Mouse (Mus musculus) CH12.LX (cell line): ENCODE measurements around the gene Dclk1. TPM values are rescaled to one million over a fixed set of nuclear protein-coding genes. Genes with fewer than 3 reads are reported as not detected.

ENCODE experiments used
- DNase-seq: peaks from one replicate; pipeline ENCODE4 v3.0.0-alpha.2; 2013; ENCODE audit errors: extremely low read depth
- H3K27ac ChIP-seq: 2 replicates; pipeline ENCODE4 v1.5.1; 2012; ENCODE audit warnings: low read depth, mild to moderate bottlenecking, control low read depth, moderate library complexity; ENCODE audit not compliant: insufficient read depth
- H3K27me3 ChIP-seq: replicated peaks from 2 replicates; pipeline ENCODE3; 2012; ENCODE audit warnings: inconsistent platforms
- H3K36me3 ChIP-seq, 2 experiments: replicated peaks in 1 of 2; 2 replicates each; pipeline versions ENCODE3 to v1.6.1; 2012; ENCODE audit warnings: inconsistent platforms in 1 of 2, low read length in 1 of 2, mild to moderate bottlenecking in 1 of 2, mixed read lengths in 1 of 2, moderate library complexity in 1 of 2; ENCODE audit not compliant: control insufficient read depth in 1 of 2, insufficient read depth in 1 of 2
- H3K4me1 ChIP-seq, 2 experiments: 2 replicates each; pipeline ENCODE4 v1.6.1; 2012; ENCODE audit warnings: inconsistent platforms in 1 of 2, moderate library complexity in 1 of 2; ENCODE audit not compliant: insufficient read depth in 2 of 2, control insufficient read depth in 1 of 2
- H3K4me2 ChIP-seq: 2 replicates; pipeline ENCODE4 v1.6.1; 2012; ENCODE audit warnings: low read depth, mild to moderate bottlenecking, control low read depth; ENCODE audit not compliant: poor library complexity, insufficient read depth, severe bottlenecking
- H3K4me3 ChIP-seq, 3 experiments: fragments of 150-350 bp in 1 of 3; sonication (generic) in 1 of 3; replicated peaks in 1 of 3; 2 replicates each; pipeline versions ENCODE3 to v1.5.1; 2011 to 2012; ENCODE audit warnings: low read depth in 2 of 3, low read length in 2 of 3, mild to moderate bottlenecking in 2 of 3, moderate library complexity in 2 of 3, control low read depth in 1 of 3, improper control_type of control experiment in 1 of 3, inconsistent platforms in 1 of 3, mixed read lengths in 1 of 3; ENCODE audit not compliant: poor library complexity in 1 of 3
- H3K79me2 ChIP-seq: replicated peaks from 2 replicates; pipeline ENCODE4 v1.6.1; 2012; ENCODE audit warnings: mild to moderate bottlenecking, moderate library complexity; ENCODE audit not compliant: control insufficient read depth, poor library complexity, insufficient read depth, severe bottlenecking; ENCODE audit errors: extremely low read depth
- H3K9ac ChIP-seq: 2 replicates; pipeline ENCODE4 v1.6.1; 2012; ENCODE audit warnings: low read depth, mild to moderate bottlenecking, control low read depth, moderate library complexity; ENCODE audit not compliant: insufficient read depth
- H3K9me3 ChIP-seq: replicated peaks from 2 replicates; pipeline ENCODE3; 2012; ENCODE audit warnings: low read length, inconsistent platforms, mixed read lengths
- BHLHE40 ChIP-seq: IDR thresholded peaks from 2 replicates; pipeline ENCODE4 v1.6.1; 2011; ENCODE audit warnings: mild to moderate bottlenecking, low read depth, low read length, improper control_type of control experiment
- CHD1 ChIP-seq: IDR thresholded peaks from 2 replicates; pipeline ENCODE4 v1.6.1; 2012; ENCODE audit warnings: low read depth, low read length, improper control_type of control experiment, inconsistent platforms
- E2F4 ChIP-seq: IDR thresholded peaks from 2 replicates; pipeline ENCODE4 v1.6.1; 2011; ENCODE audit warnings: low read depth, low read length, improper control_type of control experiment; ENCODE audit not compliant: insufficient replicate concordance
- EP300 ChIP-seq: IDR thresholded peaks from 2 replicates; pipeline ENCODE4 v1.6.1; 2011; ENCODE audit warnings: low read length, improper control_type of control experiment
- JUND ChIP-seq: conservative IDR thresholded peaks from 2 replicates; pipeline ENCODE4 v1.6.1; 2011; ENCODE audit warnings: low read depth, low read length, improper control_type of control experiment
- KAT2A ChIP-seq: IDR thresholded peaks from 2 replicates; pipeline ENCODE4 v1.6.1; 2012; ENCODE audit warnings: low read length, improper control_type of control experiment, inconsistent platforms; ENCODE audit not compliant: insufficient replicate concordance
- MAX ChIP-seq: IDR thresholded peaks from 2 replicates; pipeline ENCODE4 v1.6.1; 2011; ENCODE audit warnings: low read length, improper control_type of control experiment
- MAZ ChIP-seq: IDR thresholded peaks from 2 replicates; pipeline ENCODE4 v1.6.1; 2012; ENCODE audit warnings: low read depth, mild to moderate bottlenecking, inconsistent platforms, low read length, improper control_type of control experiment, moderate library complexity
- MXI1 ChIP-seq: IDR thresholded peaks from 2 replicates; pipeline ENCODE4 v1.6.1; 2011; ENCODE audit warnings: mild to moderate bottlenecking, low read depth, low read length, improper control_type of control experiment
- MYC ChIP-seq: IDR thresholded peaks from 2 replicates; pipeline ENCODE4 v1.6.1; 2011; ENCODE audit warnings: low read depth, mild to moderate bottlenecking, improper control_type of control experiment, low read length
- PAX5 ChIP-seq: IDR thresholded peaks from 2 replicates; pipeline ENCODE4 v1.6.1; 2012; ENCODE audit warnings: low read length, inconsistent platforms, mixed read lengths
- POLR2A ChIP-seq: IDR thresholded peaks from 2 replicates; pipeline ENCODE4 v1.6.1; 2011; ENCODE audit warnings: low read depth, mild to moderate bottlenecking, improper control_type of control experiment, low read length
- RAD21 ChIP-seq: IDR thresholded peaks from 2 replicates; pipeline ENCODE4 v1.6.1; 2011; ENCODE audit warnings: low read depth, mild to moderate bottlenecking, low read length, improper control_type of control experiment, moderate library complexity
- SMC3 ChIP-seq: IDR thresholded peaks from 2 replicates; pipeline ENCODE4 v1.6.1; 2011; ENCODE audit warnings: low read depth, low read length, improper control_type of control experiment
- TBP ChIP-seq: conservative IDR thresholded peaks from 2 replicates; pipeline ENCODE4 v1.6.1; 2011; ENCODE audit warnings: low read depth, low read length, improper control_type of control experiment
- TCF12 ChIP-seq: IDR thresholded peaks from 2 replicates; pipeline ENCODE4 v1.6.1; 2014; ENCODE audit warnings: low read depth, mild to moderate bottlenecking, inconsistent platforms, low read length, improper control_type of control experiment
- USF1 ChIP-seq: IDR thresholded peaks from 2 replicates; pipeline ENCODE4 v1.6.1; 2014; ENCODE audit warnings: low read depth, mild to moderate bottlenecking, inconsistent platforms, low read length, improper control_type of control experiment
- ZC3H11A ChIP-seq: IDR thresholded peaks from 2 replicates; pipeline ENCODE4 v1.6.1; 2012; ENCODE audit warnings: low read depth, mild to moderate bottlenecking, inconsistent platforms, low read length, improper control_type of control experiment
- ZNF384 ChIP-seq: IDR thresholded peaks from 2 replicates; pipeline ENCODE4 v1.6.1; 2012; ENCODE audit warnings: low read depth, low read length, improper control_type of control experiment, inconsistent platforms
- dilution Hi-C: fragments of 300-500 bp; cut with MboI; formaldehyde crosslinking; loops from 2 replicates; pipeline ENCODE4 v1.14.3; 2020; ENCODE audit warnings: low sequenced_read_pairs; ENCODE audit not compliant: extremely low pct_unique_long_range_greater_than_20kb, extremely low pct_ligation_motif_present
- in situ Hi-C: fragments of 300-500 bp; cut with MboI; formaldehyde crosslinking; loops from 3 replicates; pipeline ENCODE4 v1.14.3; 2019; ENCODE audit warnings: low sequenced_read_pairs, low pct_ligation_motif_present, low pct_unique_long_range_greater_than_20kb, mixed read lengths
- polyA plus RNA-seq: library from polyadenylated mRNA; unstranded; fragments of >175 nt; gene quantifications from 2 replicates; pipeline ENCODE4 v1.2.1, GENCODE M21; 2012; ENCODE audit warnings: low read depth; ENCODE audit not compliant: insufficient read length
- total RNA-seq, 2 experiments: library from RNA; depleted of rRNA; stranded (reverse); fragments of 300-350 nt in 1 of 2; fragments of >200 nt in 1 of 2; gene quantifications; 2 replicates each; pipeline ENCODE4 v1.2.3; 2012 to 2014

Gene Dclk1
- total and polyA plus RNA-seq, 3 experiments, result not detected

- no peak overlapping the region for H3K9ac ChIP-seq
- TF ChIP-seq TBP (no peak), MXI1 (no peak), ZC3H11A (no peak), CHD1 (no peak), BHLHE40 (no peak), PAX5 (no peak), ZNF384 (no peak), EP300 (no peak), MAZ (no peak), POLR2A (no peak), RAD21 (no peak), MAX (no peak), TCF12 (no peak), USF1 (no peak), KAT2A (no peak), JUND (no peak), MYC (no peak), E2F4 (no peak), SMC3 (no peak)
- dilution Hi-C loops, result no loop called here
These were observed 346.1 kb downstream of the Dclk1 start for GRCm38 (mm10) chr3:55587972-55588946.

More at GRCm38 (mm10) chr3:55587972-55588946, 346.1 kb downstream of the Dclk1 start:
- peaks cover 62% of the 10 kb centered on the region for H3K9me3 ChIP-seq
- no peaks in the 10 kb centered on the region for H3K27me3 ChIP-seq
- no peak overlapping the region for H3K27ac ChIP-seq
- H3K4me1 ChIP-seq, result no peaks in the 10 kb centered on the region
- no peaks in the 10 kb centered on the region for H3K79me2 ChIP-seq
- no peak for DNase-seq
- no peak overlapping the region for H3K4me2 ChIP-seq
- H3K4me3 ChIP-seq, result no peak overlapping the region
- in situ Hi-C loops, result no loop called here
- no peaks in the 10 kb centered on the region for H3K36me3 ChIP-seq

Other genes with a start within 250 kb of the Dclk1 start
- not detected in 2 replicates for gene Ccna1, start 186.9 kb upstream of the Dclk1 start, total RNA-seq (2012; rRNA removed)
- gene Ccna1, start 186.9 kb upstream of the Dclk1 start, total RNA-seq (2014; rRNA removed), result not detected in 2 replicates
- gene Ccna1, start 186.9 kb upstream of the Dclk1 start, polyA plus RNA-seq, result not detected in 2 replicates
- 31.5 and 34.5 TPM in 2 replicates for gene Spg20, start 130.3 kb upstream of the Dclk1 start, total RNA-seq (2012; rRNA removed)
- 37.6 and 38.2 TPM in 2 replicates for gene Spg20, start 130.3 kb upstream of the Dclk1 start, total RNA-seq (2014; rRNA removed)
- gene Spg20, start 130.3 kb upstream of the Dclk1 start, polyA plus RNA-seq, result 43.0 and 51.3 TPM in 2 replicates
- 0.08 and 0.13 TPM in 2 replicates for gene Ccdc169, start 105.0 kb upstream of the Dclk1 start, total RNA-seq (2012; rRNA removed)
- 0.15 TPM in 1 of 2 replicates, not detected in the other for gene Ccdc169, start 105.0 kb upstream of the Dclk1 start, total RNA-seq (2014; rRNA removed)
- gene Ccdc169, start 105.0 kb upstream of the Dclk1 start, polyA plus RNA-seq, result 0.10 and 0.14 TPM in 2 replicates
- not detected in 2 replicates for gene Sohlh2, start 60.3 kb upstream of the Dclk1 start, total RNA-seq (2012; rRNA removed)
- not detected in 2 replicates for gene Sohlh2, start 60.3 kb upstream of the Dclk1 start, total RNA-seq (2014; rRNA removed)
- not detected in 2 replicates for gene Sohlh2, start 60.3 kb upstream of the Dclk1 start, polyA plus RNA-seq
- gene Gm21954, start 229.8 kb downstream of the Dclk1 start, total RNA-seq (2012; rRNA removed), result not detected in 2 replicates
- gene Gm21954, start 229.8 kb downstream of the Dclk1 start, total RNA-seq (2014; rRNA removed), result not detected in 2 replicates
- gene Gm21954, start 229.8 kb downstream of the Dclk1 start, polyA plus RNA-seq, result not detected in 2 replicates